Mouse (Mus musculus) lung, embryonic 16.5 days (tissue): Measurements from ENCODE around the gene Chfr. TPM values are rescaled to one million over a fixed set of nuclear protein-coding genes. Genes with fewer than 3 reads are reported as not detected.

Source experiments
- ATAC-seq: fragments of 200-750 bp; cut with Nextera tagmentation; 2 replicates; pipeline ENCODE4 v1.8.0; 2017; ENCODE audit warnings: low read depth, mild to moderate bottlenecking, moderate library complexity
- H3K27ac ChIP-seq: fragments of 300-500 bp; sonication (generic); 2 replicates; pipeline ENCODE4 v1.5.1; 2014; ENCODE audit warnings: mild to moderate bottlenecking, control low read depth, low read length
- H3K27me3 ChIP-seq: fragments of 300-500 bp; sonication (generic); 2 replicates; pipeline ENCODE4 v1.6.1; 2014; ENCODE audit warnings: low read depth, low read length, mixed read lengths; ENCODE audit not compliant: control insufficient read depth, insufficient read depth
- H3K36me3 ChIP-seq: fragments of 300-500 bp; sonication (generic); 2 replicates; pipeline ENCODE4 v1.6.1; 2014; ENCODE audit warnings: low read length; ENCODE audit not compliant: control insufficient read depth, insufficient read depth
- H3K4me1 ChIP-seq: fragments of 300-500 bp; sonication (generic); replicated peaks from 2 replicates; pipeline ENCODE4 v1.6.1; 2014; ENCODE audit warnings: low read length, mixed read lengths; ENCODE audit not compliant: control insufficient read depth, insufficient read depth
- H3K4me2 ChIP-seq: fragments of 300-500 bp; sonication (generic); 2 replicates; pipeline ENCODE4 v1.6.1; 2014; ENCODE audit warnings: low read depth, low read length, control low read depth
- H3K4me3 ChIP-seq: fragments of 300-500 bp; sonication (generic); 2 replicates; pipeline ENCODE4 v1.5.1; 2014; ENCODE audit warnings: mild to moderate bottlenecking, low read length, control low read depth
- H3K9ac ChIP-seq: fragments of 300-500 bp; sonication (generic); 2 replicates; pipeline ENCODE4 v1.6.1; 2014; ENCODE audit warnings: low read length, control low read depth
- H3K9me3 ChIP-seq: fragments of 300-500 bp; sonication (generic); 2 replicates; pipeline ENCODE4 v1.6.1; 2016; ENCODE audit warnings: low read length; ENCODE audit not compliant: control insufficient read depth
- WGBS: fragments of 180-500 bp; shearing (Covaris S2); extraction: QIAGEN DNeasy Blood & Tissue Kit; methylation state at CpG from one replicate; pipeline ENCODE4 v1.1.7; 2014; 5-methylcytosine and 5-hydroxymethylcytosine counted together
- polyA plus RNA-seq: library from polyadenylated mRNA; unstranded; fragments of >200 nt; fragmentation: Nextera tagmentation; extraction: Ambion mirVana; gene quantifications from 2 replicates; pipeline ENCODE4 v1.2.1, GENCODE M21; 2015

Chfr gene
- polyA plus RNA-seq, 1 experiment from 2014 or later = 41.0 TPM

GRCm38 (mm10) chr5:110100921-110101631, 34.6 kb upstream of the Chfr start:
- 1% methylated on average over 33 of the region's 37 CpGs for WGBS
- peaks cover 19% of the 10 kb centered on the region for H3K4me1 ChIP-seq
- peak overlapping the region; percentile 44 for H3K4me3 ChIP-seq
- H3K9me3 ChIP-seq = peaks cover 7% of the 10 kb centered on the region; the same call in 1 of the 2 replicates
- no peaks in the 10 kb centered on the region for H3K27me3 ChIP-seq
- H3K36me3 ChIP-seq = peaks cover 33% of the 10 kb centered on the region
- H3K27ac ChIP-seq = no peak overlapping the region
- ATAC-seq = peak; percentile 6; the same call in 1 of the 2 replicates
- H3K4me2 ChIP-seq = peak overlapping the region; percentile 62
- H3K9ac ChIP-seq = peak overlapping the region; percentile 46

- H3K9me3 ChIP-seq = peaks cover 7% of the 10 kb centered on the region; the same call in 1 of the 2 replicates
- H3K27ac ChIP-seq = no peak overlapping the region
- peak overlapping the region; percentile 62 for H3K4me2 ChIP-seq
- WGBS = 11% methylated on average over 34 of the region's 34 CpGs
- peak overlapping the region; percentile 44 for H3K4me3 ChIP-seq
- peaks cover 26% of the 10 kb centered on the region for H3K4me1 ChIP-seq
- no peaks in the 10 kb centered on the region for H3K27me3 ChIP-seq
- peaks cover 37% of the 10 kb centered on the region for H3K36me3 ChIP-seq
- ATAC-seq = peak; percentile 12; the same call in 1 of the 2 replicates
- peak overlapping the region; percentile 46 for H3K9ac ChIP-seq
Measured at GRCm38 (mm10) chr5:110101716-110102347, 33.8 kb upstream of the Chfr start.

- H3K4me2 ChIP-seq = no peak overlapping the region
- H3K36me3 ChIP-seq = peaks cover 37% of the 10 kb centered on the region
- peaks cover 29% of the 10 kb centered on the region for H3K4me1 ChIP-seq
- WGBS = 90% methylated on average over 13 of the region's 13 CpGs
- H3K9ac ChIP-seq = no peak overlapping the region
- no peak for ATAC-seq
- no peak overlapping the region for H3K4me3 ChIP-seq
- peaks cover 7% of the 10 kb centered on the region; the same call in 1 of the 2 replicates for H3K9me3 ChIP-seq
- H3K27me3 ChIP-seq = no peaks in the 10 kb centered on the region
- no peak overlapping the region for H3K27ac ChIP-seq
Measured at GRCm38 (mm10) chr5:110102429-110102828, 33.2 kb upstream of the Chfr start.

- WGBS = 90% methylated on average over 19 of the region's 19 CpGs
- no peak overlapping the region for H3K9ac ChIP-seq
- H3K27ac ChIP-seq = no peak overlapping the region
- peaks cover 7% of the 10 kb centered on the region; the same call in 1 of the 2 replicates for H3K9me3 ChIP-seq
- no peaks in the 10 kb centered on the region for H3K27me3 ChIP-seq
- ATAC-seq = no peak
- H3K4me1 ChIP-seq = peaks cover 29% of the 10 kb centered on the region
- H3K4me3 ChIP-seq = no peak overlapping the region
- H3K36me3 ChIP-seq = peaks cover 37% of the 10 kb centered on the region
- no peak overlapping the region for H3K4me2 ChIP-seq
Measured at GRCm38 (mm10) chr5:110102853-110103625, 32.6 kb upstream of the Chfr start.

GRCm38 (mm10) chr5:110103901-110104615, 31.6 kb upstream of the Chfr start:
- H3K9ac ChIP-seq = no peak overlapping the region
- peaks cover 37% of the 10 kb centered on the region for H3K36me3 ChIP-seq
- no peaks in the 10 kb centered on the region for H3K27me3 ChIP-seq
- H3K4me2 ChIP-seq = no peak overlapping the region
- no peak for ATAC-seq
- peaks cover 29% of the 10 kb centered on the region for H3K4me1 ChIP-seq
- H3K4me3 ChIP-seq = no peak overlapping the region
- WGBS = 94% methylated on average over 27 of the region's 27 CpGs
- no peak overlapping the region for H3K27ac ChIP-seq
- peaks cover 7% of the 10 kb centered on the region; the same call in 1 of the 2 replicates for H3K9me3 ChIP-seq

- 96% methylated on average over 36 of the region's 36 CpGs for WGBS
- Histone ChIP-seq H3K4me1 (peaks cover 29% of the 10 kb centered on the region), H3K9me3 (peaks cover 7% of the 10 kb centered on the region; the same call in 1 of the 2 replicates), H3K9ac (no peak overlapping the region), H3K4me3 (no peak overlapping the region), H3K4me2 (no peak overlapping the region), H3K27me3 (no peaks in the 10 kb centered on the region), H3K36me3 (peaks cover 37% of the 10 kb centered on the region), H3K27ac (no peak overlapping the region)
- ATAC-seq = no peak
Measured at GRCm38 (mm10) chr5:110104616-110105380, 30.8 kb upstream of the Chfr start.

GRCm38 (mm10) chr5:110106140-110106871, 29.3 kb upstream of the Chfr start:
- peak overlapping the region; percentile 92 for H3K9ac ChIP-seq
- peak overlapping the region; percentile 74 for H3K4me3 ChIP-seq
- 93% methylated on average over 26 of the region's 26 CpGs for WGBS
- ATAC-seq = no peak
- H3K27ac ChIP-seq = no peak overlapping the region
- peaks cover 7% of the 10 kb centered on the region; the same call in 1 of the 2 replicates for H3K9me3 ChIP-seq
- H3K27me3 ChIP-seq = no peaks in the 10 kb centered on the region
- H3K4me1 ChIP-seq = peaks cover 22% of the 10 kb centered on the region
- H3K36me3 ChIP-seq = peaks cover 37% of the 10 kb centered on the region
- peak overlapping the region; percentile 67 for H3K4me2 ChIP-seq
